Mouse (Mus musculus) B cell, adult 2 months (primary cell): ENCODE data around the gene Dexi.

ENCODE experiments used
- DNase-seq, 2 experiments: peaks; one replicate each; pipeline ENCODE4 v3.0.0; 2022

The Dexi gene

GRCm38 (mm10) chr16:10542698-10543365, at the start of gene Dexi:
Gene Dexi, minus strand, starts transcription at chr16:10543054.
- DNase-seq = peak; percentile 94 to 96

- no peak for DNase-seq
Measured at GRCm38 (mm10) chr16:10586546-10586945, 43.7 kb upstream of the Dexi start.

- DNase-seq = no peak
Measured at GRCm38 (mm10) chr16:10585165-10585564, 42.3 kb upstream of the Dexi start.

- no peak for DNase-seq
Measured at GRCm38 (mm10) chr16:10581234-10581898, 38.5 kb upstream of the Dexi start.

GRCm38 (mm10) chr16:10578376-10578775, 35.5 kb upstream of the Dexi start:
- no peak for DNase-seq

- no peak for DNase-seq
Measured at GRCm38 (mm10) chr16:10577548-10577947, 34.7 kb upstream of the Dexi start.

- no peak for DNase-seq
Measured at GRCm38 (mm10) chr16:10575915-10576314, 33.1 kb upstream of the Dexi start.

- no peak for DNase-seq
Measured at GRCm38 (mm10) chr16:10574936-10575335, 32.1 kb upstream of the Dexi start.

GRCm38 (mm10) chr16:10571820-10572219, 29.0 kb upstream of the Dexi start:
- peak in 1 of 2 experiments; percentile 8 for DNase-seq

GRCm38 (mm10) chr16:10570708-10571107, 27.9 kb upstream of the Dexi start:
- peak; percentile 55 to 56 for DNase-seq

GRCm38 (mm10) chr16:10569809-10570395, 27.0 kb upstream of the Dexi start:
- no peak for DNase-seq

- DNase-seq = no peak
Measured at GRCm38 (mm10) chr16:10567153-10567552, 24.3 kb upstream of the Dexi start.

GRCm38 (mm10) chr16:10565278-10565885, 22.5 kb upstream of the Dexi start:
- peak; percentile 77 to 79 for DNase-seq

- no peak for DNase-seq
Measured at GRCm38 (mm10) chr16:10559991-10560390, 17.1 kb upstream of the Dexi start.

- DNase-seq = no peak
Measured at GRCm38 (mm10) chr16:10553858-10554257, 11.0 kb upstream of the Dexi start.

GRCm38 (mm10) chr16:10551592-10551991, 8.7 kb upstream of the Dexi start:
- DNase-seq = no peak

- no peak for DNase-seq
Measured at GRCm38 (mm10) chr16:10549600-10549999, 6.7 kb upstream of the Dexi start.

GRCm38 (mm10) chr16:10548938-10549337, 6.1 kb upstream of the Dexi start:
- DNase-seq = no peak

GRCm38 (mm10) chr16:10546865-10547264, 4.0 kb upstream of the Dexi start:
- no peak for DNase-seq

GRCm38 (mm10) chr16:10544995-10545622, 2.3 kb upstream of the Dexi start, which contains the start of gene Clec16a:
Gene Clec16a, plus strand, starts transcription at chr16:10545339.
- DNase-seq = peak; percentile 96 to 97

GRCm38 (mm10) chr16:10542266-10542665, 588 bp downstream of the Dexi start:
- peak; percentile 23 to 36 for DNase-seq

GRCm38 (mm10) chr16:10541598-10541930, 1.3 kb downstream of the Dexi start:
- no peak for DNase-seq
